Mouse (Mus musculus) small intestine, adult 2 months (tissue): ENCODE measurements around the gene Pde4a.

Experiments
- CTCF ChIP-seq: fragments of 200-500 bp; IDR thresholded peaks from 2 replicates; pipeline ENCODE4 v1.5.1; 2012; ENCODE audit warnings: low read depth, mild to moderate bottlenecking, control low read depth, inconsistent platforms, low read length, moderate library complexity, mixed read lengths; ENCODE audit not compliant: insufficient replicate concordance, insufficient read length; ENCODE audit errors: extremely low read depth
- POLR2A ChIP-seq: fragments of 200-500 bp; IDR thresholded peaks from 2 replicates; pipeline ENCODE4 v1.6.1; 2012; ENCODE audit warnings: low read depth, mild to moderate bottlenecking, control low read depth, inconsistent platforms, low read length, moderate library complexity

- TF ChIP-seq CTCF: no peak
- no peak for TF ChIP-seq POLR2A
Measured at GRCm38 (mm10) chr9:21163086-21164050, 2.1 kb upstream of the Pde4a start.
